Mouse (Mus musculus) hindbrain, embryonic 12.5 days (tissue): Measurements from ENCODE around the gene Gcdh. TPM values are rescaled to one million over a fixed set of nuclear protein-coding genes. Genes with fewer than 3 reads are reported as not detected.
A peak's percentile ranks its signal among the peaks of the same experiment; 100 is the strongest.

Experiments
- ATAC-seq: fragments of 200-750 bp; cut with Nextera tagmentation; 2 replicates; pipeline ENCODE4 v1.8.0; 2017; ENCODE audit warnings: moderate TSS enrichment; ENCODE audit not compliant: low FRiP score
- H3K27ac ChIP-seq: fragments of 300-500 bp; sonication (generic); 2 replicates; pipeline ENCODE4 v1.5.1; 2016; ENCODE audit warnings: mild to moderate bottlenecking
- H3K27me3 ChIP-seq: fragments of 300-500 bp; sonication (generic); 2 replicates; pipeline ENCODE4 v1.6.1; 2016; ENCODE audit warnings: mild to moderate bottlenecking
- H3K36me3 ChIP-seq: fragments of 300-500 bp; sonication (generic); 2 replicates; pipeline ENCODE4 v1.6.1; 2016; ENCODE audit warnings: mild to moderate bottlenecking
- H3K4me1 ChIP-seq: fragments of 300-500 bp; sonication (generic); 2 replicates; pipeline ENCODE4 v1.6.1; 2016
- H3K4me2 ChIP-seq: fragments of 300-500 bp; sonication (generic); replicated peaks from 2 replicates; pipeline ENCODE4 v1.6.1; 2016; ENCODE audit warnings: mild to moderate bottlenecking
- H3K4me3 ChIP-seq: fragments of 300-500 bp; sonication (generic); 2 replicates; pipeline ENCODE4 v1.5.1; 2016; ENCODE audit warnings: mild to moderate bottlenecking
- H3K9ac ChIP-seq: fragments of 300-500 bp; sonication (generic); 2 replicates; pipeline ENCODE4 v1.6.1; 2016; ENCODE audit warnings: mild to moderate bottlenecking, moderate library complexity
- H3K9me3 ChIP-seq: fragments of 300-500 bp; sonication (generic); replicated peaks from 2 replicates; pipeline ENCODE4 v1.6.1; 2016; ENCODE audit warnings: mild to moderate bottlenecking
- whole genome bisulfite sequencing: fragments of 180-500 bp; shearing (Covaris S2); methylation state at CpG from one replicate; pipeline ENCODE4 v1.1.7; 2016; 5-methylcytosine and 5-hydroxymethylcytosine counted together
- polyA plus RNA-seq: library from polyadenylated mRNA; unstranded; fragments of >200 nt; fragmentation: Nextera tagmentation; extraction: Ambion mirVana; gene quantifications from 2 replicates; pipeline ENCODE4 v1.2.1, GENCODE M21; 2016

Gene Gcdh
- polyA plus RNA-seq, 1 experiment from 2014 or later = 35.0 TPM

GRCm38 (mm10) chr8:84846722-84847572, 46.8 kb downstream of the Gcdh start, which contains the start of gene Calr:
Gene Calr, minus strand, starts transcription at chr8:84846934.
- H3K9ac ChIP-seq = peak within 1 kb of the TSS; percentile 96
- under 1% methylated on average over 55 of the region's 55 CpGs for WGBS
- ATAC-seq = peak; percentile 99
- H3K27ac ChIP-seq = peak within 1 kb of the TSS; percentile 89
- peaks cover 31% of the 10 kb centered on the region for H3K36me3 ChIP-seq
- H3K4me3 ChIP-seq = peak within 1 kb of the TSS; percentile 94
- peaks cover 33% of the 10 kb centered on the region for H3K4me1 ChIP-seq
- peak within 1 kb of the TSS; percentile 76 for H3K4me2 ChIP-seq
- H3K27me3 ChIP-seq = no peaks in the 10 kb centered on the region
- no peaks in the 10 kb centered on the region for H3K9me3 ChIP-seq

- Histone ChIP-seq H3K4me2 (peak overlapping the region; percentile 76), H3K9me3 (no peaks in the 10 kb centered on the region), H3K36me3 (peaks cover 39% of the 10 kb centered on the region), H3K4me3 (peak overlapping the region; percentile 94), H3K9ac (peak overlapping the region; percentile 96), H3K4me1 (peaks cover 33% of the 10 kb centered on the region), H3K27ac (peak overlapping the region; percentile 89), H3K27me3 (no peaks in the 10 kb centered on the region)
- WGBS = 2% methylated on average over 30 of the region's 30 CpGs
- ATAC-seq = peak; percentile 23
Observed at GRCm38 (mm10) chr8:84846094-84846721, 47.5 kb downstream of the Gcdh start.

- Histone ChIP-seq H3K4me2 (peak overlapping the region; percentile 76), H3K27me3 (no peaks in the 10 kb centered on the region), H3K4me1 (peaks cover 33% of the 10 kb centered on the region), H3K9me3 (no peaks in the 10 kb centered on the region), H3K9ac (peak overlapping the region; percentile 96), H3K27ac (peak overlapping the region; percentile 89), H3K4me3 (peak overlapping the region; percentile 94), H3K36me3 (peaks cover 39% of the 10 kb centered on the region)
- WGBS = 16% methylated on average over 12 of the region's 12 CpGs
- ATAC-seq = no peak
Observed at GRCm38 (mm10) chr8:84845355-84846093, 48.2 kb downstream of the Gcdh start.

GRCm38 (mm10) chr8:84844397-84845070, 49.2 kb downstream of the Gcdh start:
- Histone ChIP-seq H3K9me3 (no peaks in the 10 kb centered on the region), H3K27ac (no peak overlapping the region), H3K36me3 (peaks cover 39% of the 10 kb centered on the region), H3K9ac (peak overlapping the region; percentile 96), H3K4me2 (peak overlapping the region; percentile 76), H3K27me3 (no peaks in the 10 kb centered on the region), H3K4me1 (peaks cover 36% of the 10 kb centered on the region), H3K4me3 (peak overlapping the region; percentile 94)
- no peak for ATAC-seq
- 91% methylated on average over 9 of the region's 9 CpGs for WGBS

GRCm38 (mm10) chr8:84841514-84841913, 52.2 kb downstream of the Gcdh start:
- Histone ChIP-seq H3K36me3 (peaks cover 65% of the 10 kb centered on the region), H3K4me3 (no peak overlapping the region)
- ATAC-seq = no peak

GRCm38 (mm10) chr8:84840248-84840999, 53.3 kb downstream of the Gcdh start, which contains the start of gene Rad23a:
Gene Rad23a, minus strand, starts transcription at chr8:84840665.
- H3K27ac ChIP-seq = peak within 1 kb of the TSS; percentile 84
- WGBS = under 1% methylated on average over 45 of the region's 55 CpGs
- no peaks in the 10 kb centered on the region for H3K9me3 ChIP-seq
- peaks cover 44% of the 10 kb centered on the region for H3K4me1 ChIP-seq
- no peaks in the 10 kb centered on the region for H3K27me3 ChIP-seq
- H3K4me3 ChIP-seq = peak within 1 kb of the TSS; percentile 84
- peaks cover 76% of the 10 kb centered on the region for H3K36me3 ChIP-seq
- H3K9ac ChIP-seq = peak within 1 kb of the TSS; percentile 94
- H3K4me2 ChIP-seq = peak within 1 kb of the TSS; percentile 68
- ATAC-seq = peak; percentile 95

More at GRCm38 (mm10) chr8:84841514-84841913, 52.2 kb downstream of the Gcdh start:
- WGBS = 83% methylated on average over 1 of the region's 1 CpGs
- H3K27me3 ChIP-seq = no peaks in the 10 kb centered on the region
- peaks cover 43% of the 10 kb centered on the region for H3K4me1 ChIP-seq
- H3K9me3 ChIP-seq = no peaks in the 10 kb centered on the region
- no peak overlapping the region for H3K4me2 ChIP-seq
- peak overlapping the region; percentile 25 for H3K27ac ChIP-seq
- H3K9ac ChIP-seq = no peak overlapping the region

GRCm38 (mm10) chr8:84839875-84840247, 53.9 kb downstream of the Gcdh start:
- H3K9me3 ChIP-seq = no peaks in the 10 kb centered on the region
- WGBS = 9% methylated on average over 7 of the region's 7 CpGs
- peak overlapping the region; percentile 68 for H3K4me2 ChIP-seq
- H3K4me1 ChIP-seq = peaks cover 41% of the 10 kb centered on the region
- peaks cover 78% of the 10 kb centered on the region for H3K36me3 ChIP-seq
- H3K9ac ChIP-seq = peak overlapping the region; percentile 94
- no peaks in the 10 kb centered on the region for H3K27me3 ChIP-seq
- H3K27ac ChIP-seq = peak overlapping the region; percentile 84
- peak overlapping the region; percentile 84 for H3K4me3 ChIP-seq
- ATAC-seq = no peak

GRCm38 (mm10) chr8:84839411-84839810, 54.3 kb downstream of the Gcdh start:
- Histone ChIP-seq H3K4me3 (peak overlapping the region; percentile 84), H3K27ac (no peak overlapping the region), H3K4me2 (peak overlapping the region; percentile 68), H3K9ac (peak overlapping the region; percentile 94), H3K36me3 (peaks cover 78% of the 10 kb centered on the region), H3K9me3 (no peaks in the 10 kb centered on the region), H3K27me3 (no peaks in the 10 kb centered on the region), H3K4me1 (peaks cover 39% of the 10 kb centered on the region)
- no peak for ATAC-seq
- WGBS = 98% methylated on average over 2 of the region's 2 CpGs

- Histone ChIP-seq H3K27ac (no peak overlapping the region), H3K4me1 (peaks cover 35% of the 10 kb centered on the region), H3K4me2 (no peak overlapping the region), H3K9ac (no peak overlapping the region), H3K4me3 (no peak overlapping the region), H3K27me3 (no peaks in the 10 kb centered on the region), H3K9me3 (no peaks in the 10 kb centered on the region), H3K36me3 (peaks cover 76% of the 10 kb centered on the region)
- 87% methylated on average over 5 of the region's 5 CpGs for WGBS
- ATAC-seq = no peak
Observed at GRCm38 (mm10) chr8:84838513-84838912, 55.2 kb downstream of the Gcdh start.

GRCm38 (mm10) chr8:84837912-84838470, 55.7 kb downstream of the Gcdh start:
- no peak overlapping the region for H3K9ac ChIP-seq
- H3K36me3 ChIP-seq = peaks cover 71% of the 10 kb centered on the region
- H3K4me1 ChIP-seq = peaks cover 35% of the 10 kb centered on the region
- 0 out of 2 replicates have a peak overlapping the region, but pooled peaks have one; percentile 42 for H3K27ac ChIP-seq
- H3K9me3 ChIP-seq = no peaks in the 10 kb centered on the region
- ATAC-seq = no peak
- H3K4me2 ChIP-seq = no peak overlapping the region
- H3K4me3 ChIP-seq = no peak overlapping the region
- no peaks in the 10 kb centered on the region for H3K27me3 ChIP-seq
- WGBS = 74% methylated on average over 15 of the region's 15 CpGs
